Mouse (Mus musculus) lung, adult 2 months (tissue): ENCODE data around the gene Rcan3.

Experiments
- CTCF ChIP-seq: fragments of 200-500 bp; IDR thresholded peaks from 2 replicates; pipeline ENCODE4 v1.5.1; 2011; ENCODE audit warnings: mild to moderate bottlenecking, low read length, control low read depth; ENCODE audit not compliant: insufficient read depth
- POLR2A ChIP-seq: fragments of 200-500 bp; IDR thresholded peaks from 2 replicates; pipeline ENCODE4 v1.6.1; 2011; ENCODE audit warnings: low read depth, mild to moderate bottlenecking, control low read depth, low read length, borderline replicate concordance; ENCODE audit errors: extremely low read depth

DNA sequence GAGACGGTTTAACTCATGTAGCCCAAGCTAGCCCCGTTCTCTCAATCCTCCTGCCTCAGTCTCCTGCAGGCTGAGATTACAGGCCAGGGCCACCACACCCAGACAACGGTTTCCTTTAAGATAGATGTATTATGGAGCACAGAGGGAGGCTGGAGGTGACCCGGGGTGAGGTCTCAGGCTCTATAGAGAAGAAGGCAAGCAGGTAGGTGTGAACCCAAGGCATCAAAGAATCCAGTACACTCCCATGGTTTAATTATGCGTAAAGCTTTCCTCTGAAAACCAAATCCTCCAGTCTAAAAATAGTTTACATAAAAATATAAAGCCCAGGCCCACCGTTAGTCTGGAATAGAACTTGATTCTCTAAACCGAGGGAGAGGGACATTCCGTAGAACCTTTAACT, 20.2 kb downstream of the Rcan3 start:
- TF ChIP-seq CTCF (no peak), POLR2A (no peak)
